Mouse (Mus musculus) subcutaneous adipose tissue, adult 2 months (tissue): ENCODE measurements around the gene Prkag1. TPM values are rescaled to one million over a fixed set of nuclear protein-coding genes. Genes with fewer than 3 reads are reported as not detected.

Experiments
- polyA plus RNA-seq: library from polyadenylated mRNA; depleted of rRNA; stranded (reverse); fragments of >200 nt; gene quantifications from 2 replicates; pipeline ENCODE4 v1.2.3, GENCODE M21; 2012; ENCODE audit warnings: low replicate concordance; rRNA removed

Prkag1 gene
- polyA plus RNA-seq = 84.2 and 92.4 TPM in 2 replicates

DNA sequence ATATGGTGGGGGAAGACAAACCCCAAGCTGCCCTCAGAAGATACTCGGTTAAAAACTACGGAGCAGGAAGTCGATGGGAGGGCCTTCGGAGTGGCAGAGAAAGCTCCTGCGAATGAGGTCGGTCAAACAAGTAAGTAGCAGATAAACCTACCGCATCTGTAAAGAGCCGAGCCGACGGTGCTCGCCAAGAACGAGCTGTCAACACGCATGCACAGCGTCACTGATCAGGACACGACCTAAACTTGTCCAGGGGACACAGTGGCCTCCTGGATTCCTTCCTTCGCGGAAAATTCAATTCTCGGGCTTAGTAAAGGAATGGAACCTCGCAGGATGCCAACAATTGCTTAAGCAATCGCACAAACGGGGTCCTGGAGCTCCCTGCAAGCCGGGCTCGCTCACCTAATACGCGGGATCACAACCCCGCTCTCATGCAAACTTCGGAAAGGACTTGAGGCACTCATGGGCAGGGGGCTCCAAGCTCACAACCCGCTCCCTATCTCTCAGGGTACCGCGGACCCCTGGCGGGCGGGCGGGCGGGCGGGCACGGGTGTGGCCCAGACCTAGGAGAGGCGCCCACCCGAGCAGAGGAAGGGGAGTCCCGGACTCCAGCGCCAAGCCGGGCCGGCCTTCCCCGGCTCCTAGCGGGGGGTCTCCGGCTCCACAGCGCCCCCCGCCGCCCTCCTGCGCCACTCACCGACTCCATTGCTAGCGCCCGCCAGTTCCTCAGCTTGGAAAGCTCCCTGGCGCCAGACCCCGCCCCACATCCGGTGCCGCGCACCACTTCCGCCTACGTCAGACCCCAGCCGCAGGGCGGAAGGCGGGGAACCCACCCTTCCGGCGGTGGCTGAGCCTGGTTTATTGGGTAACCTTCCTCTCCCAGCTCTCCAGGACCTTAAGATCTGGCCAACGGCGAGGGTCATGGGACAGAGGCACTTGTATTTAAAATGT is at the start of gene Prkag1:
TSS of gene Prkag1 (minus strand) at position 786 of the 948 bp plus-strand sequence.

DNA sequence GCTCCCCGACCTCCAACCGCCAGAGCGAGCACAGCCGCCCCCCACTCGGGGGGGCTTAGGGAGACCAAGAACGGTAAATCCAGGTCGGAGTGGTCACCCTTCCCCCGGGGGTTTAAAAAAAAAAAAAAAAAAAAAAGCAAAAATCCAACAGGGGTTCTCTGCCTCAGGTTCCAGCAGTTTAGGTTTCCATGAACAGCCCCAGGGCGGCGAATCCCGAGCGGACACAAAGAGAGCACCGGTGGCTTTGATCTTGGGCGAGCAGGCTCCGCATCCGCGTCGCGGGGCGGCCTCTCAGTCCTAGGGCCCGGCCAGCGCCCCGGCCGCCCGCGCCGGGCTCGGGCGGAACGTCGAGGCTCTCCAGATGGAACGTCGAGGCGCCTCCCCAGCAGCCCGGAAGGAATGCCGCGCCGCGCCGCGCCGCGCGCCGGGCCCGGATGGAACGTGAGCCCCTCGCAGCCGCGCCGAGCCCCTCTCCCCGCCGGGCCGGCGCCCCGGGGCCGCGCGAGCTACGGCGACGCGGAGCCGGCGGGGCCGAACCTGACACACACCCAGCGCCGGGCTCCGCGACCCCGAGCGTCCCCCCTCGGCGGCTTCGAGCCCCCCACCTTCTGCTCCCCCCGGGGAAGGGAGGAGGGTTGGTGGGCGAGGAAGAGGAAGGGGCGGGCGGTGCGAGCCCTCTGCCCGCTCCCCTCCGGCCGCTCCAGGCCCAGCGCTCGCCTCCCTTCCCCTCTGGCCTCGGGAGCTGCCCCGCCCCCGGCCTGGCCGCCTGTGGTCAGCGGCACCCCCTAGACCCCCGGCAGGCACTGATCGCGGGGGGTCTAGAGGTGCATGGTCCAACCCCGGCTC is 40.0 kb upstream of the Prkag1 start, which contains the start of gene Kmt2d:
TSS of gene Kmt2d (minus strand) at position 135 of the 846 bp plus-strand sequence.

DNA sequence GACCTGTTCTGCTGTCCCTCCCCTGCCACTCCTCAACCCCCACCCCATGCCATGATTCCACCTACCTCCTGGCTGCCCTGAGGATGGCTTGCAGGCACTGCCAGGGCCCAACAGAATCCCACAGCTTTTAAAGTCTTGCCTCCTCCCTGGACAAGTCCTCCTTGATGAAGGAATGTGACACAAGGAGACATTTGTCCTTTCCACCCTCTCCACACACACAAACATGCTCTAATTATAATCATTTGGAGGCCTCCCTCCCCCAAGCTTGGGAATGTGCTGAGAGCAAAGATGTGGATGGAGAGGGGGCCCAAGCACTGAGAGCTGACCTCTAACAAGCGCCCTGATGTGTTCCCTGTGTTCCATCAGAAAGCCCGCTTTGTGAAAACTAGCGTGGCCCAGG is 21.9 kb downstream of the Prkag1 start, which contains the start of gene Ddn:
TSS of gene Ddn (minus strand) at position 101 of the 400 bp plus-strand sequence.

DNA sequence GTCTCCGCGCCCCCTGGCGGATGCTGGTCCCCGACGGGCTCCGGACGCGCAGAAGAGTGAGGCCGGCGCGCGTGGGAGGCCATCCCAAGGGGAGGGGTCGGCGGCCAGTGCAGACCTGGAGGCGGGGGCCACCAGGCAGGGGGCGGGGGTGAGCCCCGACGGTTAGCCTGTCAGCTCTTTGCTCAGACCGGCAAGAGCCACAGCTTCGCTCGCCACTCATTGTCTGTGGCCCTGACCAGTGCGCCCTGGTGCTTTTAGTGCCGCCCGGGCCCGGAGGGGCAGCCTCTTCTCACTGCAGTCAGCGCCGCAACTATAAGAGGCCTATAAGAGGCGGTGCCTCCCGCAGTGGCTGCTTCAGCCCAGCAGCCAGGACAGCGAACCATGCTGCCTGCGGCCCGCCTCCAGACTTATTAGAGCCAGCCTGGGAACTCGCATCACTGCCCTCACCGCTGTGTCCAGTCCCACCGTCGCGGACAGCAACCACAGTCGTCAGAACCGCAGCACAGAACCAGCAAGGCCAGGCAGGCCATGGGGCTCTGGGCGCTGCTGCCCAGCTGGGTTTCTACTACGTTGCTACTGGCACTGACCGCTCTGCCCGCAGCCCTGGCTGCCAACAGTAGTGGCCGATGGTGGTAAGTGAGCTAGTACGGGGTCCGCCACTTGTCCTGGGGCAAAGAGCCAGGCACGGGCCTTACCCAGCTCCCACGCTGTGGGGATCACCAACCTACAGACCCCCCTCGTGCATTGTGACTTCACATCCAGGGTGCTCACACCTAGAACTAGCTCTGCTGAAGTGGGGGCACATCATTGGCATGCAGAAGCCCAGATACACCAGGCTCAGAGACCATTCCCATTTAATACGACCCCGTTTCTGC is 41.4 kb downstream of the Prkag1 start, which contains the start of gene Wnt1:
TSS of gene Wnt1 (plus strand) at position 197 of the 875 bp plus-strand sequence.

DNA sequence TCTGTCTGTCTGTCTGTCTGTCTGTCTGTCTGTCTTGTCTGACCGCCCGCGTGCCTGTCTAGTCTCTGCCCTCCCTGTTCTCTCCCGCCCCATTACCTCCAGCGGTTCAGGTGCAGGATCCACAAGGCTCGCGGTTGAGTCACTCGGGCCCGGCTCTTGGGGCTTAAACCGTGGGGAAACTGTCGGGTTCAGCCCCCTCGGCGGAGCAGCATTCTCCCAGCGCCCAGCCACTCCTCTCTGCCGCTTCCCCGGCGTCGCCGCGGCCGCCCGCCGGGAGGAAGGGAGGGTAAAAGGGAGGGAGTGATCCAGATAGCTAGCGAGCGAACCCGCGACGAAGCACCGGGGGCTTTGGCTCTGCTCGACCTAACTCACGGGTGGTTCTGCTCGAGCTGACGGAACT is 53.6 kb downstream of the Prkag1 start, which contains the start of gene Wnt10b:
TSS of gene Wnt10b (minus strand) at position 389 of the 400 bp plus-strand sequence.

Other genes with a start within 250 kb of the Prkag1 start
- gene Adcy6, start 221.4 kb downstream of the Prkag1 start, polyA plus RNA-seq = 107 and 116 TPM in 2 replicates
- 21.0 and 124 TPM in 2 replicates for gene Cacnb3, start 200.7 kb downstream of the Prkag1 start, polyA plus RNA-seq
- gene Ddx23, start 168.6 kb downstream of the Prkag1 start, polyA plus RNA-seq = 29.0 and 48.5 TPM in 2 replicates
- gene Rnd1, start 154.1 kb downstream of the Prkag1 start, polyA plus RNA-seq = 4.4 and 5.4 TPM in 2 replicates
- gene Ccdc65, start 123.3 kb downstream of the Prkag1 start, polyA plus RNA-seq = 0.09 and 1.4 TPM in 2 replicates
- gene Fkbp11, start 103.3 kb downstream of the Prkag1 start, polyA plus RNA-seq = 8.5 and 30.4 TPM in 2 replicates
- gene Arf3, start 68.3 kb downstream of the Prkag1 start, polyA plus RNA-seq = 95.2 and 124 TPM in 2 replicates
- 1.9 and 4.5 TPM in 2 replicates for gene Wnt10b, start 53.4 kb downstream of the Prkag1 start, polyA plus RNA-seq
- 0.15 and 0.39 TPM in 2 replicates for gene Wnt1, start 41.7 kb downstream of the Prkag1 start, polyA plus RNA-seq
- gene Ddn, start 22.0 kb downstream of the Prkag1 start, polyA plus RNA-seq = 0.05 and 0.06 TPM in 2 replicates
- 19.8 and 31.7 TPM in 2 replicates for gene Kmt2d, start 39.7 kb upstream of the Prkag1 start, polyA plus RNA-seq
- gene Rhebl1, start 63.0 kb upstream of the Prkag1 start, polyA plus RNA-seq = 3.7 and 8.4 TPM in 2 replicates
- 3.6 and 3.8 TPM in 2 replicates for gene Dhh, start 67.0 kb upstream of the Prkag1 start, polyA plus RNA-seq
- 44.1 and 65.4 TPM in 2 replicates for gene Lmbr1l, start 86.7 kb upstream of the Prkag1 start, polyA plus RNA-seq
- 2,548 and 2,957 TPM in 2 replicates for gene Tuba1b, start 103.0 kb upstream of the Prkag1 start, polyA plus RNA-seq
- gene Gm49450, start 122.0 kb upstream of the Prkag1 start, polyA plus RNA-seq = 37.6 and 189 TPM in 2 replicates
- gene Tuba1a, start 122.2 kb upstream of the Prkag1 start, polyA plus RNA-seq = 958 and 2,123 TPM in 2 replicates
- gene Tuba1c, start 198.4 kb upstream of the Prkag1 start, polyA plus RNA-seq = 72.0 and 174 TPM in 2 replicates
- 0.59 and 0.60 TPM in 2 replicates for gene Prph, start 223.7 kb upstream of the Prkag1 start, polyA plus RNA-seq
- 0.77 and 5.3 TPM in 2 replicates for gene Troap, start 243.1 kb upstream of the Prkag1 start, polyA plus RNA-seq